Mouse (Mus musculus) embryo, embryonic 11 days (tissue): ENCODE measurements at regions not wholly inside any gene's neighbourhood (a gene's known extent, or its start where the extent isn't known, plus 50 kb on each side); places are given as distances from the start of the nearest gene placed in this dataset.

Source experiments
- DNase-seq: peaks from one replicate; pipeline ENCODE4 v3.0.0-alpha.2; 2015

DNA sequence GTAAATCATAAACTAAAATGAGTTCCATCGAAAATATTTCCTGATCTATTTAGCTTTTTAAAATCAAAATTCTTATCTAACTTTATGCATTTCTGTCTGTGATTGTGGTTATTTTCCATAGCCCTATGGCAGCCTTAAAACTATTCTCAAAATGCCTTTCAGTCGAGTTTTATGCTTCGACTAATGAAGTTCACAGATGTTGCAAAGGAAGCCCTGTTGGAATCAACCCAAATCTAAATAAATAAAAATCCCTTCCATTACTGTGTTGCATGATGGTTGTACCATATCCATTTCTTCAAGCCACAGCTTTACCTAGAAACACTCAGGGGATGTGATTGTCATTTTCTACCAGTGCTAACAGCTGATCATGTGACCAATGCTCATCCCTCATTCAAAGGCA, 585.6 kb upstream of the N6amt1 start:
- no peak for DNase-seq

DNA sequence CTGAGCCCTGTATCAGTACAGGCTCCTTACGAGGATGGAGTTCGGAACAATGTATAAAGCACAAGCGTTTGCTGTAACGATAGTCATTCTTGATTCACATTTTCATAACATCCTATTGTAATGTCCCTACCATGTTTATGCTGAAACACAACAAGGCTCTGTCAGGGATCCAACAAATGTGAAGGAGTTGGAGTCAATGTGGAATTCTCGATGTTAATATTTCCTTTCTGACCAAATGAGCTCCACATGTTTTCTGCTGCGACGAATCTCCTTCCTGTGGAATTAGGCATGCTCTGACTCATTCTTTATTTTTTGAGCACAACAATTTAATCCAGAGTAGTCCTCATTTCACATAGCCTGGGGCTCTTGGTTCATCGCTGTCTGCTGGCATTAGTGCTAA, 588.0 kb upstream of the N6amt1 start:
- DNase-seq = peak; percentile 2

DNA sequence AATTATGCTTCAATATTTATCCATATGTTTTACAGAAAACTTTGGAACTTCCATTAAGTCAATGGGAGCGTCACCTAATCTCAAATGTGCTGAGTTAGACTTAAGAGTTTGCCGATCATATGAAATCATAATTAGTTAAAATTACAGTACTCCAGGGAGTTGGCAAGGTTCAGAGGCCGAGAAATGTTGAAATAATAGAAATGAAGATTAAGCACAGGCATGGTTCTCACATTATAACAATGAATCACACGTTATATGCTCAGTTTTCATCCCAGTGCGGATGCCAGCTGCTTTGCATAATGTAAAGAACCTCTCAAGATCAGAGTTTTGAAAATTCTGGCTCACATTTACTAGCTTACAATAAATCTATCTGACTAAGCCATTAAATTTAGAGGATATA, 612.7 kb upstream of the N6amt1 start:
- no peak for DNase-seq

GRCm38 (mm10) chr16:86718982-86719771, 634.8 kb upstream of the N6amt1 start:
- DNase-seq = peak; percentile 50

DNA sequence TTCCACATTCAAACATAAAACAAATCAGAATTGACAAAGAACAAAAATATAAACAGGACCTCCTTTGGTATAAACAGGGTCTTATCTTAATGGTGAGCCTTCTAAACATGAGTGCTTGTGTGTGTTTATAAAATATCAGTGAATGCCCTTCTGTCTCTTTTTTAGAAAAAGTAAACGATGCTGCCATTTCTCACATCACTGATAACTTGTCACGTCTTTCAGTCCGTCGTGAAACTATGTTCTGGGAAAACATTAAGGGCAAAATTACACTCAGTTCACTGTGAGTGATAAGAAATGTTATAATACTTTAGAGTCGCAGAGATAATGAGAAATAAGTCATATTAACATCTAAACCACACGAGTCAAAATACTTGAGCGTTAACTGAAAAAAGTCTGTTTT, 635.6 kb upstream of the N6amt1 start:
- no peak for DNase-seq

DNA sequence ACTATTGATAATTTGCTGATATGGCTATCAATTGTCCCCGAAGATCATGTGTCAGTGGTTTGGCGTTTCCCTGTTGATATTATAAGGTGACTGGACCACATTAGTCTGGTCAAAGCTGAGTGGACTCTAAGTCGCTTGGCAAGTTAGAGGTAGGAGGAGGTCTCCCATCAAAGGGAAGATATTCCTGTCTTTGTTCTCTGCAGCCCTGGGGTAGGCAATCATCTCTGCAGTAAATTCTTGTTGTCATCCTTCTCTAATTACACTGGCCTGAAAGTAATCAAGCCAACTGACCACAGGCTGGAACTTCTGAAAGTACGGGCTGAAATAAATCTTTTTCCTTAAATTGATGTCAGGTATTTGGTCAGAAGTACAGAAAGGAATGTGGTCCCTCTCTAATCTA, 652.3 kb upstream of the N6amt1 start:
- DNase-seq = peak; percentile 3

DNA sequence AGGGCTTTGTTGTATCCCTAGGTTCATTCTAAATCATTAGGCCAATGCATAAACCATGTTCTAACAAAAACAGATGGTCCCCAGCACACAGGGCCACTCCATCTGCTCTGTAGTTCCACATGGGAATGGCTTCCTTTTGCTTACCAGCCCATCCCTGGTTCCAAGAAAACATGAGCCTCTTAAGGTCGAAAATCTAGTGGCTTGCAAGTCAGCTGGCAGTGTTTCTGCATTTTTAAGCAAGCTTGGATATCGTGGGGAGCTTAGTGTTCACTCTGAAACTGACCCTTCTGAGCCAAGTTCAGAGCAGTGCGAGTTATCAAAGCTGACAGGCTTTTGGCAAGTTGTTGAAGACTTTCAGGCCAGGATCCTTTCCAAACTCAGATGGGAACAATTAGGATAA, 659.5 kb upstream of the N6amt1 start:
- peak; percentile 65 for DNase-seq

DNA sequence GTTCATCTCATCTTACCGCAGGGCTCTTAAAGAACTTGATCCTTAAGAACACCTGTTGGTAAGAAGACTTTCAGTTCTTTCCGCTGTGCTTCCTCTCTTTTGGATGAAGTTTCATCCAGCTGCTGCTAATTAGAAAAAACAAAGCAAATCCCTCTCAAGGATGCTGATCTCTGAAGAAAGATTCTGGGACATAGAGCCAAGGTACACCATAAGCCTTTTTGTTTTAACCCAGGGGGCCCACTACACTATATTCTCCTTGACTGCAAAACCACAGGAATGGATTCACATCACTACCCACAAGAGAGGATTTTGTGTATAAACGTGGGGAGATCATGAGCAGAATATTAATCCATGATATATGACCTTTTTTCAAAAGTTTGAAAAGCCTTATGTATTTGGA, 694.8 kb upstream of the N6amt1 start:
- no peak for DNase-seq

DNA sequence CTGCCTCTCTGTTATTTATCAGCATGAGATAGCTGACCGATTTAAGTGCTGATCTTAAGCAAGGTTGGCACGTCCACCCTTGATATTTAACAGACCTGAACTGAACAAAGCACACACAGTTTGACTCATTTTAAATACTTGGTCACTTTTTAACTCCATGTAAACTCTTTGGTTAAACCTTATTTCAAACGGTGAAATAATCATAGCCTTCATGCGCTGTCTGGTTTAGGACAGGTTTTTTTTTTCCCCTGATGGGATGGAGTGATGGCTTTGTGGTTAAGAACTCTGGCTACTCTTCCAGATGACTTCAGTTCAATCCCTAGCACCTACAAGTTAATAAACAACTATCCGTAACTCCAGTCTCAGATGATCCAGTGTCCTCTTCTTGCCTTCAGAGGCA, 706.7 kb upstream of the N6amt1 start:
- no peak for DNase-seq

GRCm38 (mm10) chr16:86646753-86647152, 707.2 kb upstream of the N6amt1 start:
- DNase-seq = no peak

DNA sequence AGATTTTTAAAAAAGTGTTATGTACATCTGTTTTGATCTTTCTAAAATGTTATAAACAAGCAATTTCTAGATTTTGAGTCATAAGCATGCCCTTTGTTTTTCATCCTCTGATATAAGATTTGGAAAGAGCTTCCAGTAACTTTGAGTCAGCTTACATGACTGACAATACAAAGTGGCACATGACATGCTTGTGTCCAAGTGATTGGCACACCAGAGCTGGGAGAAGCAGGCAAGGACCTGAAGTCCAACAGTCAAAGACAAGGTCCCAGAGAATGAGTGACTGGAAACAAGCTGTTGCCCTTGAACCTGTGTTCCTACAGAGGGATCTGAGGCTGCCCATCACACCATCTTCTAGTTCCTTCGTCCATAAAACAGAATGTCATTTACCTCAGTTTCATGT, 708.5 kb upstream of the N6amt1 start:
- no peak for DNase-seq

- DNase-seq = peak; percentile 74
Observed at GRCm38 (mm10) chr16:86644912-86645312, 709.1 kb upstream of the N6amt1 start.

GRCm38 (mm10) chr16:86604166-86604565, 702.5 kb upstream of the Adamts5 start:
- no peak for DNase-seq

- DNase-seq = no peak
Observed at GRCm38 (mm10) chr16:86594992-86595391, 693.4 kb upstream of the Adamts5 start.

GRCm38 (mm10) chr16:86586044-86586443, 684.4 kb upstream of the Adamts5 start:
- DNase-seq = no peak

GRCm38 (mm10) chr16:86578281-86578680, 676.7 kb upstream of the Adamts5 start:
- no peak for DNase-seq

GRCm38 (mm10) chr16:86547465-86548043, 645.9 kb upstream of the Adamts5 start:
- no peak for DNase-seq

DNA sequence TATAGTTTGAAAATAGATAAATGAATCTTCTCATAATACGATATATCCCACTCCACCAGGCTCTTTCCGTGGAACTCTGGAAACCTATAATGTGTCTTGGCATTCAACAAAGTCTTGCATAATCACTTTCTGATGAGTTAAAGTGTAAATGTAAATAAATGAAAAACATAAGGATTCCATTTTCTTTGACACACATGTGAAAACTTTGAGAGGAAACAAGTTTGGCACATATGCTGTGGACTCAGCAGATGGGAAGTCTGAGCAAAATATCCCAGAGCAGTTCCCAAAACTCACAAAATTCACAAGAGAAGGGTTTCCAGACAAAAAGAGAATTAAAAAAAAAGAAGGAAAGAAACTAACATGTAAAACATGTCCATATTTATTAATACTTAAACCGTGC, 645.3 kb upstream of the Adamts5 start:
- DNase-seq = no peak

DNA sequence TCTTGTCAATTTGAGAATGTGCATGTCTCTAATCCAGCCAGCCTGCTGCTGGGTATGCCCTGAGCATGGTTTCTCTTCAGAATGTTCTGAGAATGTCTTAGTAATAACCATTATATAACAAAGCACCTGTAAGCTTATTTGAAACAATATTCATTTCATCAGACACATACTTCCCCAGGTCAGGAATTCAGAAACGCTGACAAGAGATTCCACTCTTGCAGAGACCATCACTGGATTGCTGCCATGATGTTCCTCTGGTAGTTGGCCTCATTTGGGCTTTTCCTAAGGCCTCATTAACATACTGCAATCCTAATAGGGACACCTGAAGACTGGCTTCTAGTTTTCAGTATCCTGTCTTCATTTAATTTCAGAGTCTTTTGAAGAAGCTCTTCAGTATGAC, 642.5 kb upstream of the Adamts5 start:
- no peak for DNase-seq

DNA sequence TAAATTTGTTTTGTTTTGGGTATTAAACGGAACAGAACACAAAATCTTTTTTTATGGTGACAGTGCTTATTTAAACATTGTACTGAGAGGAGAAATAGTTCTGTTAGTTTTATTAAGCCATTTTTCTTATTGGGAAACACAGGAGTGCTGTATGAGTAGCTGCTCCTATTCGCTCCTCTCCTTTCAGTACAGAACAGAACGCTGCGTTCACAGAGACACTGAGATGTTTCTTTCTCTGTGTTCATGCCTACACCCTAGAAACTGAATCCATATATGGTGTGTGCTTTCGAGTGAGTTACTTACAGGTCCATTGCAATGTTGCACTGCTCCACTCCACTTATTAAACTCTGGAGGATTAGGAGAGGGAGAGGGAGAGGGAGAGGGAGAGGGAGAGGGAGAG, 634.9 kb upstream of the Adamts5 start:
- no peak for DNase-seq

DNA sequence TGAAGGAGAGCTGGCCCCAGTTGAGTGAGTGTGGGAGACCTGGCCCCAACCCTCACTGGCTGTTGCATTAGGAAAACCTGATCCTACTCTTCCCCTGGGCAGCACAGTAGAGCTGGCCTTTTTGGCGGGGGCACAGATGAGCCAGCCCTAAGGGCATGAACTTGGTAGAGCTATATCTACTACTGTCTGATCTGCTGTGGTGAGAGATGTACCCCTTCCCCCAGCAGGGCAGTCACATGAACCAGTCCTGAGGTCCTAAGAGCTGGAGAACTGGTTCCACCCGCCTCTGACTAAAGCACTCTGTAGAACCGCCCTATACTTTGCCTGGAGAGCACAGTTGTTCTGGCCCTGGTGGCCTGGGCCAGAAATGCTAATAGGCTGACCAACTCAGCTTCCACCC, 622.5 kb upstream of the Adamts5 start:
- DNase-seq = no peak

DNA sequence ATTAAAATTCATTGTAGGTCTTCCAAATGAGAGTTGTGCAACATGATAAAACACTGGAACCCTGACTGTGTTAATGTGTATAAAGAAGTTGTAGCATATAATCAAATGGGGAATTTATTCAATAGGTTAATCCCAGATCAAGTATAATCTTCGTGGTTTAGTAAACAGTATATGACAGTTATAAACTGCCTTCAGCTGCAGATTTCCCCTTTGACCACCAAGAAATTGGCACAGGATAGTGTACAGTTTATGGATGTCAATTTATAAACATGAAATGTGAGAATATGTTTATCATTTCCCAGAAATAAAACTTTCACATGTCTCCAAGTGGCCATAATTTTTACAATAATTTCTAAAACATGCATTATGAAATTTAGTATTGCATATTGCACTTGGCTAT, 615.3 kb upstream of the Adamts5 start:
- DNase-seq = no peak

- peak; percentile 6 for DNase-seq
Observed at GRCm38 (mm10) chr16:86516144-86516543, 614.5 kb upstream of the Adamts5 start.

GRCm38 (mm10) chr16:86501074-86501952, 599.7 kb upstream of the Adamts5 start:
- no peak for DNase-seq
